Mouse (Mus musculus) erythroblast, adult 5-6 weeks (primary cell): ENCODE measurements around the gene Carns1. TPM values are rescaled to one million over a fixed set of nuclear protein-coding genes. Genes with fewer than 3 reads are reported as not detected.
A peak's percentile ranks its signal among the peaks of the same experiment; 100 is the strongest.

ENCODE experiments used
- ATAC-seq: replicated peaks from 2 replicates; pipeline ENCODE4 v1.8.0; 2016; ENCODE audit warnings: moderate number of reproducible peaks, mild to moderate bottlenecking, moderate TSS enrichment, inconsistent platforms; ENCODE audit not compliant: poor library complexity, low FRiP score, severe bottlenecking
- total RNA-seq, 2 experiments: library from RNA; stranded (forward) in 1 of 2; stranded (reverse) in 1 of 2; fragments of 150-400 nt in 1 of 2; fragments of 200-764, 138-1000 nt in 1 of 2; gene quantifications; 2 replicates each; pipeline versions ENCODE4 v1.2.3 to v1.2.4; 2015 to 2017; ENCODE audit warnings: low replicate concordance in 2 of 2

Carns1 gene
- total RNA-seq, 2 experiments from 2014 or later = 0.60 to 6.5 TPM

DNA sequence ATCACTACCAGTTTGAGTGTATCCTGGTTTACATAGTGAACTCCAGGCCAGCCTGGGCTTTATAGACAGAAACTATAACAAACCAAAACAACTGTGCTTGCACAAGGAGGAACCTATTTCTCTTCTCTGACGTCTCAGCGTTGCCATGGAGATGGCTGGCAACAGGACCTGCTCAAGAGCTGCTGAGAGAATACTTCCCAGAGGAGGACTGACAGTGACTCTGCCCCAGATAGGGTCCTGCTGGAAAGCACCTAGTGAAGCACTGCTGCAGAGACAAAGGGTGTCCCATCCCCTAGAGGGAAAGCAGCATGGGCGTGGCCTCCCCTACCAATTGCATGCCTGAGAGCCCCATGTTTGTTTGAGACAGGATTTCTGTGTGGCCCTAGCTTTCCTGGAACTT, 6.6 kb upstream of the Carns1 start:
- no peak for ATAC-seq

DNA sequence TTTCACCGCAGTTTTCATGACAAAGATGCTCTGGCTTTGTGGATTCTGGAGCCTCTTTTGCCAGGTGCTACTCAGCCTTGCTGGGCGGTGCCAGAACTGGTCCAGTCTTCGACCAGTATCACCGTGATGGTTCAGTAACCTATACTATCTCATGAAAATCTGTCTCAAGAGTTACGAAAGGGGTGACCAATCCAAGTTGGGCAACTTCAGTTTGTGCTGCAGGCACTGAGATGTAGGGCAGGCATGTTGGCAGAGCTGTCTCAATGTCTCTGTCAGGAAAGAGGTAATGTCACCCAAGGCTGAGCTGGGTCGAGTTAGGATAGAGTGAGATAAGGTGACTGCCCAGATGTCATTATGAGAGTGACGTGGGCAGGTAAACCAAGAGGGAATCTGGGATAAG, 5.1 kb upstream of the Carns1 start:
- ATAC-seq = no peak

DNA sequence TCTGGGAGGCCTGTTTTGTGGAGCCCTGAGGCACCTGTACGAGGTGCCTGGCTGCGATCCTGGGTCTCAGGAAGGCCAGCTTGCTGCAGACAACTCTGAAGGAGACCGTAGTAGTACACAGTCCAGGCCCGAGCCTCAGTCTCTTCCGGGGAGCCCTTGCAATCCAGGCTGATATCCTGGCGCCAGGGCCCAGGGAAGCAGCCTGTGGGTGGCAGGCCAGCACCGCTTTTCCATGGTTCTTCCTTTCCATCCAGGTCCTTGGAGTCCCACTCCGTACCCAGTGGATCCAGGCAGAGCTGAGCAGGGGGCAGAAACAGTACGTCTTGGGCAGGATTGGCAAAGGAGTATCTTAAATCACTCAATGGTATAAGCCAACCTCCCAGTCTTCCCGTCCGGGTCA, 2.4 kb downstream of the Carns1 start:
- ATAC-seq = no peak

DNA sequence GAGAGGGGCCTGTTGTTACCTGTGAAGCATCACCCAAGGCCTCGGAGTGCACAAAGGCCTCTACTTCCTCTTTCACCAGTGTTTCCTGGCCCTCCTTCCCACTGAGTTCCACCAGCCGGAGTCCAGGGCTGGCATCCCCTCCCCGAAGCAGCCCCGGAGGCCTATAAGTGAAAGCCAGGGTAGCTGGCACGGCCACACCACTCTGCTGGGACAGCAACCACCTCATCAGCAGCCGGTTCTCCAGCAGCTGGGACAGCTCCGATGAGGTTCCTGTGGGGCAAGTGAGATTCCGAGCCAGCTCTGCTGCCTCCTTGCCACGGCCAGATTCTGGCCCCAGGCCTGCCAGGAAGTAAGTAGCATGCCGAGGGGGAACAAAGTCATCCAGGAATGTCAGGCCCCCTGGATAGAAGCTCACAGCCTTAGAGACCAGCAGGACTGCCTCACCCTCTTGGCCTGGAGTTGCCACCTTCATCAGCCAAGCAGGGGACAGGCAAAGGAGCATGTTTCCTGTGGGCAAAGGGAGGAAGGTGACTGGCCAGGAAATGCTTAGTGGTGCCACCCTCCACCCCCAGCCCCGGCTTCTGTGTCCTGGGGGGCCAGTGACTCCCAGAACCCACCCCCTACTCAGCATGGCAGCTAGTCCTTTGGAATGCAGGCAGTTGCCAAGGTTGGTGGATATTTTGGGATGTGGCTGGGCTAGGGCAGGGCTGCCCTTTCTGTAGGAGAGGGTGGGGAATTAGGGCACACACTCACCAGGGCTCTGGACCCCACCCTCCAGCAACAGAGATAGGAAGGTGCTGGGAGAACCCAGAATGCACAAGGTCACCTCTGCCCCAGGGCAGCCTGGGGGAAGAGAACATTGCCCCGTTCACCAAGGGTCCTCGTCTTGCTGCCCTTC, 3.6 kb downstream of the Carns1 start:
- no peak for ATAC-seq

DNA sequence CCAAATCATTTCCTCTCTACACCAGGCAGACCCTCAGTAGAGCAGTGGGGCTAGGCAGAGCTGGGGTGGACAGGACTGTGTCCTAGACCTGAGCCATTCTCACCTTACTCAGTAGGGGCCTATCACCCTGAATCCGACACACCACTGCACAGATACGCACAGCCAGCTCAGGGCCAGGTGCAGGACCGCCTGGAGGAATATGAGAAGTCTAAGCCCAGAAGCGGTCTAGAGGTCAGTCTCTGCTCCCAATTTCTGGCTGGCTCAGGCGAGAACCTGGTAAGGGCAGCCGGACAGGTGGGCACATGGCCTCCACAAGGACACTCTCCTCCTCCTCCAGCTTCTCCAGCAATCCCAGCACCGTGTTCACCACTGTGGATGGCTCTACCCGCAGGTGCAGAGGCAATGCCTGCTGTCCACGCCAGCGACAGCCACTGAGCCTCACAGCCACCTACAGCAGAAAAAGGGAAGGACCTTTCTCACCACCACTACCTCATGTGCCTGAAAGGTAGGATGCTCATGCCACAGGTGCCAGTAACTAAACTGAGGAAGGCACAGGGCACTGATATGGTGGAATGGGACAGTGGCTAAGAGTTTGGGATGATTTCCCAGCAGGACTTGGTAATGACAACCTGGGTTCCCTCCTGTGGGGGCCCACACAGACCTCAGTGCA, 4.4 kb downstream of the Carns1 start:
- ATAC-seq = no peak

DNA sequence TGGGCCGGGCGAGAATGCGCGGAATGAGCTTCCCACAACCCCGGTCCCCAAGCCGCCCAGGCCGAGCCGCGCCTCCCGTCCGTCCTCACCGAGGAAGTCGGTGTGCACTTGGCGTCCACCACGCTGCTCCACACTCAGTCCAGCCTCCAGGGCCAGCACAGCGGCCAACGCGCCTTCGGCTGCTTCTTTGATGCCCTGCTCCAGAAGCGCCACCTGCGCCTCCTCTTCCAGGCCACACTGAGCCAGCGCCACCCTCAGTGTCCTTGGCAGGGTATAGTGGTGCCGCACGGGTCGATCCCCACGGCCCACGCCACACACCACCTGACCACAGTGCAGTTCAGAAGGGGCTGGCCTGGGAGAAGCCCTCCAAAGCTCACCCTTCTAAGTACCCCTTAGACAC, 5.5 kb downstream of the Carns1 start:
- ATAC-seq = no peak; the same call in 1 of the 2 replicates

DNA sequence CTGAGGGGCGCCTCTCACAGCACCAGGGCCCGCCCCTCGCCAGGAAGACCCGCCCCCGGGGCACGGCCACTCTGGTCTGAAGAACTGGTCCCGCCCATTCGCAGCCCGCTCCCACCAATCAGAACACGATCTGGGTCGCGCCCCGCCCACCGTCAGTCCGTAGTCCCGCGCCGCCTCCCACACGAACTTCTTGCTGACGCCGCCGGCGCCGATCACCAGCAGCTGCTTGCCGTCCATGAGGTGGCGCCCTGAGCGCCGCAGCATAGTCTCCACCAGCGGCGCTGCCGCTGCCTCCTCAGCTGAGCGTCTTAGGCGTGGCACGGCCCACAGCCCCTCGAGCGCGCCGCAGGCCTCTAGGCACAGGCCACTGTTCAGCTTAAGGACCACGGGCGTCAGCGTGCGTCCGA, 5.9 kb downstream of the Carns1 start:
- peak; percentile 94 for ATAC-seq

DNA sequence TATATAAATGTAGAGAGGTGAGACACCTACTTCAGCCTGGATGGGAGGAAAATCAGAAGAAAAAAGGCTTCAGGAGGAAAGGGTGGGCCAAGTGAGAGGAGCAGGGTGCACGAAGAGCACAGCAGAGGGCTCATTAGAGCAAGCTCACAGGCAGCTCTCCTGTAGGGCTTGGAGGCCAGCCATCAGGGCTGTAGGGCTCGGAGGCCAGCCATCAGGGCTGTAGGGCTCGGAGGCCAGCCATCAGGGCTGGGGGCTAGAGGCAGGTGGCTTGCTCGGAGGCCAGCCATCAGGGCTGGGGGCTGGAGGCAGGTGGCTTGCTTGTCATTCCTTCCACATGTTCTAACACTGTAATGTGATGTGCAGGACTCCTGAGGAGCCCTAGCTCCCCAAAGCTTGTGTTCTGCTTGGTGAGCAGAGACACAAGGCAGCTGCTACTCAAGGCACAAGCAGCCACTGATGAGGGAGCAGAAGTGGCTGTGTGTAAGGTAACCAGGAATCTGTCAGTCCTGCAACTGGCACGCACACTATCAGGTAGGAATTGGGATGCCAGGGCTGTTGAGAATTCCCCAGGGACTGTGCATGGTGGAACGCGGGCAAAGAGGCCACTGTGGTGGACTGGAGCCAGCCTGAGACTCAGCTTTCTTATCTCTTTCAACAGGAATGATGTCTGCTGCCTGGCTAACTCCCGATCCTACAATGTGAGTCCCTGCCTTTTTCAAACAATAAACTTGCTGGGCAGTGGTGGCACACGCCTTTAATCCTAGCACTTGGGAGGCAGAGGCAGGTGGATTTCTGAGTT, 8.4 kb downstream of the Carns1 start:
- ATAC-seq = no peak

DNA sequence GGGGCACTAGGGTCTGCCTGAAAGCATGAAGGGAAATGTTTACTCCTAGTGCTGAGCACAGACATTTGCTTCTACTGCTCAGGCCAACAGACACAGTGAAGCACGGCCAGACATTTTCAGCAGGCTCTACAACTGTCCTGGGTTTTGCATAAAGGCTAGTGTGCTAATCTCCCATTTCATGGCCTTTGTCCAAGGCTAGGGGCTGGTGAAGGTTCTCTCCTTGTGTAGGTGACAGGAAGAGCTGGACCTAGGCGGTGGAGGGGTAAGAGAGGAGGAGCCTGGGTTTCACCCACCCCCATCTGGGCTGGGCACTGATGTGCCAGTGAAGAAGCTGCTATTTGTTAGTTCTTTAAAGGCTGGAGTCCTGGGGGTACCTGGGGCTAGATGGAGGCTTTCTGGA, 10.6 kb downstream of the Carns1 start:
- ATAC-seq = no peak

DNA sequence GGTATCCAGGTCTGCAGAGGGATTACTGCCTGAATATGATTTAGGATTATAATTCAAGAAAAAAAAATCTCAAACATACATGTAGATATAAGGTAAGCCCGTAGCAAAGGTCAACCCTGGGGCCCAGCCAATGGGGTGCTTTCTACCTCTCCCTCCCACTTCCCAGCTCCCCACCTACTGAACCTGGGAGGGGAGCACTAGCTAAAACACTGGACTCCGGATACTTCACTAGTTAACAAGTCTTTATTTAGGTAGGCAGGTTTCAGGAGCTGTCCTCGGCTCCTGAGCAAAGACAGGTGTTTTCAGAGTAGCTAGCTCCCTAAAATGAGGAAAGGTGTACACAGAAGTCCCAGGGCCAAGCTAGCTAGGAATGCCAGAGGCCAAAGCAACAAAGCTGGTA, 11.2 kb downstream of the Carns1 start:
- no peak for ATAC-seq

DNA sequence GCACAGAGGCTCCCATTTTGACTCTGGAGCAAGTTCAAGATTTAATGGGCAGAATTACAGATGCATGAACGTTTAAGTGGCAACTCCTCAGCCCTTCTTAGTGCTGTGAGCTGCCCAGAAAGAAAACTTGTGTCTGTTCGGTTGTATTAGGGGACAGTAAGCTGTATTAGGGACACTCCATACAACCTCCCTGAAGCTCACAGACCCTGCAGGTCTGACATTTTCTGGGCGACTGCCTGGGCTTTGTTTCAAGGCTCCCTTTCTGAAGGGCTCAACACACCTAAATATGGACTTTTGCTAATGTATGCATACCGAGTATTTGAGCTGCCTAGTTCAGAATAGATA, 11.8 kb downstream of the Carns1 start:
- no peak for ATAC-seq

DNA sequence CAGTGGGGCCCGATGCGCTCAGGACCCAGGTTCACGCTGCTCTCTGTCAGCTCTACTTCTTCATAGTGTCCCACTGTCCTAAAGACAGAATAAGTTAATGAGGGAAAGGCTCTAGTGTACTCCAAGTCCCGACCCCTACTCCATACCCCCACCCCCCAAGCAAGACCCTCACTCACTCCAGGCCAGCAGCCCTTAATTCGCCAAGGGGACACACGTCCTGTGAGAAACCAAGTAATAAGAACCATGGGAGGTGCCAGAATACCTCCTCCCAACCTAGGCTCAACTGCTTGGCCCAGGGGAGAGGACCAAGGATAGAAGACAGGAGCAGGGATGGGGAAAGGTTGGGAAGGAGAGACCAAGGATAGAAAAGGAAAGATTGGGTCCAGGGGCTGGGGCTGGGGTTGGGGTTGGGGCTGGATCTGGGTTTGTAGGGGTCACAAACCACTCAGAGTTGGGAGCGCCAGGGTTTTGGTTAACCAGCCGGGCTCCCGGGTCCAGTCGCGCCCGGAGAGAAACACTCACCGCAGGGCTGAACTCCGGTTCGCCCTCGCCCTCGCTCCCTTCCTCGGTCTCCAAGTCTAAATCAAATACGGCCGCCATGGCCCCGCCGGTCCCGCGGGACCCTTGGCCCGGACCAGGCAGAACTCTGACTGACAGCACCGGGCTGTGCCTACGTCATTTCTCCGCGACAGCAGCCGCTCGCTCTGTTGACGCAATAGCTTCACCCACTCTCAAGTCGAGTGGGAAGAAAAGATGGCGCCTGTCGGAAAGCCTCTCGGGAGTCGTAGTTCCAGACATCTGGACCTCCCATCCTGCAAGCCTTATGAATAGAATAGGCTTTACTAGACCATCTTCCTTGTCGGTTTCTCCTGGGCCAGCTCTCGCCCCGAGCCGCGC, 12.4 kb downstream of the Carns1 start, which contains the start of gene Rps6kb2:
Gene Rps6kb2, minus strand, starts transcription at position 709 of the 897 bp plus-strand sequence.
- peak; percentile 85 for ATAC-seq

DNA sequence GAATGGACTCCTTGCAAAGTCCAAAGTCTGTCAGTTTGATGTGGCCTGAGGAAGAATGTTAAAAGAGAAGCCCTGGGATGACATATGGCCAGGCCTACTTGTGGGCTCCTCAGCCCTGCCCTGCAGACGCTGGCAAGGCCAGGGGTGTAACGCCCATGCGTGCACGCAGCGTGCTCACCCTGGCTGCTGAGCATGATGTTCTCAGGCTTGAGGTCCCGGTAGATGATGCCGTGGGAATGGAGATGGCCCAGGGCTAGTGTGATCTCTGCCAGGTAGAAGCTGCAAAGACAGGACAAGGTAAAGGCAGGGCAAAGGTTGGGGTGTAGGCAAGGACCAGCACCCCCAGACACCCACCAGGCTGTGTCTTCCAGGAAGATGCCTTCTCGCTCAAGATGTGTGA, 16.2 kb downstream of the Carns1 start:
- no peak for ATAC-seq

DNA sequence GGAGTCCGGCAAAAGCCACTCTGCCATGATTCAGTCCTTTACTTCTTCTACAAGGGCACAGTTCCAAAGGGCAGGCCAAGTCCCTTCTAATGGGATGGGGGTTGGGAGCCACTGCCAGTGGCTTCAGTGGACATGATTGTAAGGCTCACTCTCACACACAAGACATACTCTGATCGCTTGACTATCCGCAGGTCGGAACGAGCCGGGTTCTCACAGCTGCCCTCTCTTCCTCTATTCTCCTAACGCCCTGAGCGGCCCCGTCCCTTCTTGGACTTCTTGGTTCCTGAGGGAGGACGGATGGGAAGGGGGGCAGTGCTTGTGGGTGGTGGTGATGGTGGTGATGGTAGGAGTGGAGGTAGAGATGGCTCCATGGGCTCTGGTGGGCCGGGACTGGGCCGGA, 18.5 kb downstream of the Carns1 start:
- ATAC-seq = no peak

DNA sequence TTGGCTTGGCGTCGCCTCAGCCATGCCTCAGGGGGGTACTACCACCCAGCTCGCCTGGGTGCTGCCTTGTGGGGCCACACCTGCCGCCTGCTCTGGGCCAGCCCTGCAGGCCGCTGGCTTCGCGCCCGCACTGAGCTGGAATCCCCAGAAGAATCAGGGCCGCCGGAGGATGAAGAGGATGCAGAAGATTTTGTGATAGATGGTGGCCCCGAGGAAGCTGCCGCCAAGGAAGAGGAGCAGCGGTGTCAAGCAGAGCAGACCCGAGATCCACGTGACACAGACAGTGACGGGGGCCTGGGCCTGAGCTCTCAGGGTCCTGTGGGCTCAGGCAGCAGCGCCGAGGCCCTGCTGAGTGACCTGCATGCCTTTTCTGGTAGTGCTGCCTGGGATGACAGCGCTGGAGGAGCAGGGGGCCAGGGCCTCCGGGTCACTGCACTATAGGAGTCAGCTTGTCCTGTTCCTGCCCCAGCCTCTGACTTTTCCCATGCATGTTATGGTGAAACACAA, 19.2 kb downstream of the Carns1 start:
- no peak for ATAC-seq

DNA sequence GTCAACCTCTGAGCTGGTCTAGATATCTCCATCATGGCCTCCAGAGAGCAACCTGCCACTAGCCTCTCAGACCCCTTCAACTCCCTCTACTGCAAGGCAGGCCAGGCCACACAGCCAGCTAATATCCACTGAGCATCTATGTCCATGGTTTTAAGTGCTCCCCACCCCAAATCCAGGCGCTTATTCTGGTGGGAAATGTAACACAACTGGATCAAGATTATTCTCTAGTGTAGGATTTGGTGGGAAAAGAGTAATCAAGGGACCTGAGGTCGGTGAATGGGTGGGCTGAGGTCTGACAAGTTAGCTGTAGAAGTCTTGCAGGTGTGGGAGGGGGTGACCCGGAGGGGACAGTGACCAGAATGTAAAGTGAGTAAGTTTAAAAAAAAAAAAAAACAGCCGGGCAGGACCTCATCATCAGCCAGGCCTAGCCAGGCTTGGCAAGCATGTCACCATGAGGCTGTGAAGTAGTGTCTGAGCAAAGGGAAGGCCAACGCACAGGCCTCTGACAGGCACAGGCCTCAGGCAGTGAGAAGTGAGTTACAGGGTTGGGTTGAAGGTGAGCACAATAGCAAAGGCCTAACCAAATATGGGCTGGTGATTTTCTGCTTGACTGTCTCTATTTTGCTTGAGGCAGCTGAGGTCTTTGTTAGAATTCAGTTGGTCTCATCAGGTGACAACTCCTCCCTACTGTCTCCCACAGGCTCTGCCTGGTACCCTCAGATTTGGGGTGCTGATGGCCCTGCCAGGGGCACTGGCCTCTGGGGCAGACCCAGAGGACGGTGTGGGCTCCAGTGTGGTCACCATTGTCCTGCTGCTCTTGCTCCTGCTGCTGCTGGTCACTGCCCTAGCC, 19.8 kb downstream of the Carns1 start:
- ATAC-seq = no peak

DNA sequence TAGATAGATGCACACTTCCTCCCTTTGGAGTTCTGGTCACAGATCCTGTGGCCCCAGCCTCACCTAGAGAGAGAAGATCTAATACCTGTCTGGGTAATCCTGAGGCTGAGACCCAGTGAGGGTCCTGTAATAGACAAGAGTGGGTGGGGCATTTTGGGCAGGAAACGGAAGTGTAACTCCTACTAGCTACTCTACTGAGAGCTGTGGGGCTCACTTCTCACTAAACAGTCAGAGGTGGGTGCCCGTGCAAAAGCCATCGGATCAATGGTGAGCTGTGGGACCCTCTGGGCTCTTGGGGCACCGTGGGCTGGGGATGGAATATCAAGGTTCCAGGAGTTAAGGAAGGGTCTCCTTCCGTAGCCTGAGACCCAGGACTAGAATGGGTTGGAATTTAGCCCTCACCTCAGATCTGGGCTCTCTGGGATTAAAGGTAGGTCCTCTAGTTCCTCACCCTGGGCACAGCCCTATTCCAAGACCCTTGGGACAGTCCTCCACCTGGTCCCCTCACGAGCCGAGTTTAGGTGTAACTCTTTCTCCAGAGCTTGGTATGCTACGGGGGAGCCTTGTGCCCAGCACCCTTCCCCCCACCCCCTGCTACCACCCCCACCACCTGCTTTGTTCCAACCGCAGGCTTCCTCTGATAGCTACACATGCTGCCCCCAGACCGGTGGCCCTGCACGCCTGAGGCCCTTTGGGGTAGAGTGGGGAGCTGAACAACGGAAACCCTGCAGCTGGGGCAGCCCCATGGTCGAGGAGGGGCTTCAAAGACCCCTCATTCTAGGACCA, 20.6 kb downstream of the Carns1 start:
- ATAC-seq = no peak

DNA sequence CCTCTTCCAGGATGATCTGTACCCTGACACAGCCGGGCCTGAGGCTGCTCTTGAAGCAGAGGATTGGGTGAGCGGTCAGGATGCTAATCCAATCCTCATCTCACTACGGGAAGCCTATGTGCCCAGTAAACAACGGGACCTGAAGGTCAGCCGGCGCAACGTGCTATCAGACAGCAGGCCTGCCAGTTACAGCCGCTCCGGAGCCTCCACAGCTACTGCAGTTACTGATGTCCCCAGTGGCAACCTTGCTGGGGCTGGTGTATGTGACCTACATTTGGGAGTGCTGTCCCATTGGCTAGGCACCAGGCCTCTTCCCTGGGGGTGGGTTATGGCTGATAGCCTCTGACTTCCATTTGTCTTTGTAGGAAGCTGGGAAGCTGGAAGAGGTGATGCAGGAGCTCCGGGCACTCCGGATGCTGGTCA, 22.0 kb downstream of the Carns1 start, which contains the start of gene Ptprcap:
Gene Ptprcap, plus strand, starts transcription at position 373 of the 423 bp plus-strand sequence.
- ATAC-seq = no peak
